Mouse (Mus musculus): ENCODE measurements at regions not wholly inside any gene's neighbourhood (a gene's known extent, or its start where the extent isn't known, plus 50 kb on each side); places are given as distances from the start of the nearest gene placed in this dataset.

GRCm38 (mm10) chr14:114965941-114966340 lies 126.1 kb upstream of the Gpc5 start:
- DNase-seq (ENCODE audit: extremely low spot score in 1 of 2, low spot score in 1 of 2): no peak

- no peak for DNase-seq (ENCODE audit: extremely low spot score in 1 of 2, low spot score in 1 of 2)
Measured at GRCm38 (mm10) chr14:114969020-114969419, 123.0 kb upstream of the Gpc5 start.

DNA sequence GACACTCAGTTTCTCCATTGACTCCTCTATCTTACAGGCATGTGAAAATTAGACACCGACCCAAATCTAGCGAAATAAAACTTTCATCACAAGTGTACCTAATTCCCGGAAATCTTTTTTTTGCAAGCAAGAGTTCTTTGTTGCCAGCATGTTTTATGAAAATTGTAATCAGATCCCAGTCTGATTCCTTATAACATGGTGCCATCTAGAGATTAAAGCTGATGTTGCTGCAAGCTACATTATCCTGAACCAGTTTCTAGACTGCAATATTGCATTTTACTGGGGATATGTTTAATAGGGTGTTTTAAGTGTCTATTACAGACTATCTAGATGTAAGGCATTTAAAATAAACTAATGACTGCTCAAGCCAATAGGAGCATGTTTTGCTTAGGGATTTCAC lies 110.9 kb upstream of the Gpc5 start:
- no peak for DNase-seq (ENCODE audit: extremely low spot score in 1 of 2, low spot score in 1 of 2)

- DNase-seq (ENCODE audit: extremely low spot score in 1 of 2, low spot score in 1 of 2): no peak
Measured at GRCm38 (mm10) chr14:115003223-115003622, 88.8 kb upstream of the Gpc5 start.

GRCm38 (mm10) chr14:115004733-115005405 lies 87.1 kb upstream of the Gpc5 start:
- DNase-seq (ENCODE audit: extremely low spot score in 1 of 2, low spot score in 1 of 2): no peak

DNA sequence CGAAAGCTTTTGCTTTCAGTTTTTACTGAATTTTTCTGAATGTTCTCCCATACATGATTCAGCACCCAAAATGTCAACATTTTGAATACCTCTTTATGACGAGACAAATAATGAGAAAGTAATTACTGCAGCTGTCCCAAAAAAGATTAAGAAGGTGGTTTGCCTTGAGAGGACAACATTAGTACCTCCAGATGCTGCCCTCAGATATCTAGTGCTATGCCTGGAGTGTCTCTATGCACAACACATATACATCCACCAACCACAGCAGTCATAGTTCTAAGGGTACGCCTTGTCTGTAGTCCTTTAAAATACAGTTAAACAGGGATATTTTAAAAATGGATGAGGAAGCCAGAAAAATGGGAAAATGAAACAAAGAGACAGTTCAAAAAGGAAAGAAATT lies 81.1 kb upstream of the Gpc5 start:
- DNase-seq (ENCODE audit: extremely low spot score in 1 of 2, low spot score in 1 of 2): no peak

GRCm38 (mm10) chr14:115015299-115015698 lies 76.7 kb upstream of the Gpc5 start:
- DNase-seq (ENCODE audit: extremely low spot score in 1 of 2, low spot score in 1 of 2): no peak

DNA sequence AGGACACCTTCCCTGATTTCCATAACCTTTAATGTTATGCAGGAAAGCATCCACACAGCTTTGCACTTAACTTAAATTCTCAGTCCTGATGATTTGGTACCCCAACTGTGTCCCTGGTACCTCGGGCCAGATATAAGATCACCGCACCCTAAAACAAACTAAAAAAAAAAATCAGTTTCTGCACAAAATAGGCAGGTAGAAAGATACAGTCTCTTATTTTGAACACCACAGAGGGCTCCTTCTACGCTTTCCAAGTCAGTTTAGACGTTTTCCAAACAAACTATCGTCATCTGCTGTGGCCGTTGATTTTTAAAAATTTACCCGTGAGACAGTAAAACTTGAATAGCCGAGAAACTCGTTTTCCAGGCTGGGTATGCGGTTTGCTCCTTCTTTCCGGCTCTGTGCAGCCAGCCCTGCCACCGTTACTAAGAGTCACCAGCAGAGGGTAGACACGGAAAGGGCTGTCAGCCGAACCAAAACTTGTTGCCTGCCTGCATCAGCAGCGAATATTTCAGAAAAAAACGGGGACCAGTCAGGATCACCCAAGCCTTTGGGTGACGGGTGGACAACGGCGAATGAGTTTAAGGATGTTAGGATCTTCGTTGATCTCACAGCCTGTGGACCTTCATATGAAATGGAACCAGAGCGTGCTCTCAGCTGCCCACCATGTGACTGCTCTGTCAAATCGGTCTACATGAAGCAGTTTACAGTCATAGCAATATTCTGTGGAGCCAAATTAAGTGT lies 74.4 kb upstream of the Gpc5 start:
- peak; percentile 48 to 54 for DNase-seq (ENCODE audit: extremely low spot score in 1 of 2, low spot score in 1 of 2)

GRCm38 (mm10) chr14:115028011-115028410 lies 64.0 kb upstream of the Gpc5 start:
- no peak for DNase-seq (ENCODE audit: extremely low spot score in 1 of 2, low spot score in 1 of 2)

GRCm38 (mm10) chr14:115031734-115032133 lies 60.3 kb upstream of the Gpc5 start:
- DNase-seq (ENCODE audit: extremely low spot score in 1 of 2, low spot score in 1 of 2): no peak

- no peak for DNase-seq (ENCODE audit: extremely low spot score in 1 of 2, low spot score in 1 of 2)
Measured at GRCm38 (mm10) chr14:115033375-115033969, 58.5 kb upstream of the Gpc5 start.

DNA sequence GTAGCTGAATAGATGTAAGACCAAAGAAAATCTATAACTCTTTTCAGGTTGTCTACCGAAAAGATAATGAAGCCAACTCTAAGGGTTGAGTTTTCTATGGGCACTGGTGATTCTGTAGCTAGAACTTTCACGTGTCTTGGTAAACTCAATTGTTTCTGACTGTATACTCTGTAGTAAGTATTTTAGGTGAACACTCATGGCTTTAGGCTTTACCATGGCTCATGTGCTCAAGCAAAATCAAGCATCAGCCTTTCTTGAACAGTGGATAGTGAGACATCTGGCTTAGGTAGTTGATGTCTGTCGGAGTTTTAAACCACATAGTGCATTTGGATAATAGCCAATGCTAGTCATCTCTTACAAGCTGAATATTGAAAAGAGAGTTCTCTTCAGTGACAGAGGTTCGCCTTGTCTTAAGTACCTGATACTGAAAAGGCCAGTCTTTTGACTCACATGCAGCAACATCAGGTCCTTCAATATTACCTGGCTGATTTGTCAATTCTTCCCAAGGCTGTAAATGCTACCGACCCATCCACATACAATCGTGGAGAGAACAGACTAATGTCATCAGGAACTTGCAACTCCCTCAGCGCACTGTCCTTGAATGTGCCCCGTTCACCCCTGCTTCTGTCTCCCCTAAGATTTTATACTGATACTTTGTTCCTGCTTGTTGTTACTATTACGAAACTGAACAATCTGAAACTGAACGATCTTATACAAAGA lies 57.1 kb upstream of the Gpc5 start:
- DNase-seq (ENCODE audit: extremely low spot score in 1 of 2, low spot score in 1 of 2): no peak

DNA sequence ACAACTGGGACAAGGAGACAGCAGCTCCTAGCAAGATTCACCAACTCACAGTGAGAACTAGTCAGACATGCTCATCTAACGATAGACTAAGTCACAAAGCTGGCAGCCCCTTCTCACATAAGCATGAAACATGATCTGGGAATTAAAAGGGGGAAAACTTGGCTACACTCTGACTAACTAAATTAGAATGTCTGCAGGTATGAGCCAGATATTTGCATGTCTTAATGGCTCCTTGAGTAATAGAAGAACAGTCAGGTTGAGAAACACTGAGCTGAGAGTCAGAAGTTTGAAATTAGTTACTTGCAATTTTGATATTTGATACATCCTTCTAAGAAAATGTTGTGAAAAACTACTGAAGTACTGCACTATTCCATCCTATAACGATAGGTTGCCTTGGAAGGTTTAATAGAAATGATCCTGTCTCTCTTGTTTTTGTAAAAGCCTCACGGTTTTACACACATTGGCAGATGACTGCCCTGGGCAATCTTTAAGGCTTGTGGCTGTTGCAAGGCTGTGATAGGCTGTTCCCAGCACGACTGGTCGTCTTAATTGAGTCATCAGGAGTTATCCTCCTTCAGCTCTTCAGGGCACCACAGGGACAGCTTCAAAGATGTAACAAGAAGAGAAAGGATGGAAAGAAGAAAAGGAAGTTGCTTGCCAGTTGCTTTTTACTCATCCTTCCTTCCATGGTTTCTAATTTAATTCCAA lies 54.8 kb upstream of the Gpc5 start:
- no peak for DNase-seq (ENCODE audit: extremely low spot score in 1 of 2, low spot score in 1 of 2)

- DNase-seq (ENCODE audit: extremely low spot score in 1 of 2, low spot score in 1 of 2): no peak
Measured at GRCm38 (mm10) chr14:115038788-115039187, 53.2 kb upstream of the Gpc5 start.

GRCm38 (mm10) chr14:115039524-115039923 lies 52.5 kb upstream of the Gpc5 start:
- no peak for DNase-seq (ENCODE audit: extremely low spot score in 1 of 2, low spot score in 1 of 2)

DNA sequence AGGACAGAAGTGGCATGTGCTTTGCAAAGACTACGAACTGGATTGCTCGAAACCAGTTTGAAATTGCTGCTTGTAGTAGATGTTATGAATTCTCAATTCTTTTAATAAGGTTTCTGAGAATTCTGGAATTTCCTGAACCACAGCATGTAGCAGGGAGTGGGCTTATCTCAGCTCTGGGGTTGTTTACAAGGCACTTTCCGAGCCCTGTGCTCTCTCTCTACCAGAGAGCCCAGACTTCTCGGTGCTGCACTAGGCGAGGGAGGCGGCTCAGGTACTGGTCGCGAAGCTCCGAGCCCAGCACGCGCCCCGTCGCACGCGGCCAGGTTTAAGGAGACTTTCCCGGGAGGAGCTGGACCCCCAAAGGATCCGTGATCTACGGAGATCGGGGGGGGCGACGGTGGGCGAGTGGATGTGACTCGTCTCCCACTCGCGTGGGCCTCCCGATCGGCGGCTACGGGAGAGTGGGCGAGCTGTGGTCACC lies 51.9 kb upstream of the Gpc5 start:
- peak in 1 of 2 experiments; percentile 16 for DNase-seq (ENCODE audit: extremely low spot score in 1 of 2, low spot score in 1 of 2)

DNA sequence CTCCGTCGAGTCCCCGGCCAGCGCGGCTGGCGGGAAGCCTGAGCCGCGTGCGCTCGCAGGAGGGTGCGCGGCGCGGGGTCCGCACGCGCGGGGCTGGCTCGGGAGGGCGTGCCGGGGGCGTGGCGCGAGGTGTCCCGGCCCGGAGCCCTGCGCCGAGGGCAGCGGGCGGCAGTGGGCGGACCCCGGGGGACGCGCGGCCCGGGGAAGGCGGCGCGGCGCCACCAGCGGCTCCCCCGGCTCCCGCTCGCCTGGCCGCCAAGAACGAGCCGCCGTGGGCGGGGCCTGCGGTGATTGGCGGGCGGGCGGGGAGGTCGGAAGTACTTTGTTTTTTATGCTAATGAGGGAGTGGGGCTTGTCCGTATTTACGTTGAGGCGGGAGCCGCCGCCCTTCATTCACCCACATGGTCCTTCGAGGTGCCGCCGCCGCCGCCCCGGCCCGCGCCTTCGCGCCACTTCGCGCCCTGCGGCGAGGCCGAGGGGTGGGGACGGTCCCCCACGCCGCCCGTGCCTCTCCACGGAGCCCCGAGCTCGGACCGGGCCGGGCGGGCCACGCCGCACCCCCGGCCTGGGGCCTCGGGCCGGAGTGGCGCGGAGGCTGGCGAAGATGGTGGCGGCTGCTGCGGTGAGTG lies 51.3 kb upstream of the Gpc5 start:
- DNase-seq (ENCODE audit: extremely low spot score in 1 of 2, low spot score in 1 of 2): peak; percentile 48 to 55

GRCm38 (mm10) chr14:115041336-115042054 lies 50.5 kb upstream of the Gpc5 start:
- peak in 1 of 2 experiments; percentile 11 for DNase-seq (ENCODE audit: extremely low spot score in 1 of 2, low spot score in 1 of 2)

GRCm38 (mm10) chr14:115042055-115042564 lies 49.9 kb upstream of the Gpc5 start:
- peak; percentile 68 to 71 for DNase-seq (ENCODE audit: extremely low spot score in 1 of 2, low spot score in 1 of 2)

Data from layer of hippocampus, postnatal 25 days (tissue).